Mouse (Mus musculus): ENCODE measurements around the gene Pbx4. TPM values are rescaled to one million over a fixed set of nuclear protein-coding genes. Genes with fewer than 3 reads are reported as not detected.

Gene Pbx4
- polyA plus RNA-seq, 1 experiment from 2014 or later: 62.3 TPM

- H3K9me3 ChIP-seq (ENCODE audit: control insufficient read depth, low read length): no peaks in the 10 kb centered on the region
- no peak overlapping the region for H3K27ac ChIP-seq (replicated peaks; ENCODE audit: low read depth, low read length)
- H3K4me2 ChIP-seq (ENCODE audit: low read length): peak overlapping the region; percentile 53
- H3K36me3 ChIP-seq (ENCODE audit: control insufficient read depth, insufficient read depth, low read length): no peaks in the 10 kb centered on the region
- H3K27me3 ChIP-seq (ENCODE audit: control insufficient read depth, insufficient read depth, low read length): peaks cover 82% of the 10 kb centered on the region
- 6% methylated on average over 103 of the region's 103 CpGs for WGBS
- peak; percentile 59 for ATAC-seq (ENCODE audit: low FRiP score, low TSS enrichment)
- peak; percentile 87 for DNase-seq
- H3K4me3 ChIP-seq (replicated peaks; ENCODE audit: low read depth, low read length): peak overlapping the region; percentile 38
- no peak overlapping the region; the same call in 1 of the 2 replicates for H3K9ac ChIP-seq (replicated peaks; ENCODE audit: low read length)
- H3K4me1 ChIP-seq (ENCODE audit: control insufficient read depth, insufficient read depth, low read length): no peaks in the 10 kb centered on the region
Measured at GRCm38 (mm10) chr8:69882021-69882756, 49.9 kb downstream of the Pbx4 start.

GRCm38 (mm10) chr8:69882833-69883600, 50.7 kb downstream of the Pbx4 start:
- DNase-seq: no peak
- Histone ChIP-seq H3K36me3 (ENCODE audit: control insufficient read depth, insufficient read depth, low read length) (no peaks in the 10 kb centered on the region), H3K27me3 (ENCODE audit: control insufficient read depth, insufficient read depth, low read length) (peaks cover 90% of the 10 kb centered on the region), H3K4me1 (ENCODE audit: control insufficient read depth, insufficient read depth, low read length) (peaks cover 7% of the 10 kb centered on the region; the same call in 1 of the 2 replicates), H3K9ac (replicated peaks; ENCODE audit: low read length) (no peak overlapping the region), H3K9me3 (ENCODE audit: control insufficient read depth, low read length) (no peaks in the 10 kb centered on the region), H3K4me2 (ENCODE audit: low read length) (peak overlapping the region; percentile 53), H3K4me3 (replicated peaks; ENCODE audit: low read depth, low read length) (peak overlapping the region; percentile 38), H3K27ac (replicated peaks; ENCODE audit: low read depth, low read length) (no peak overlapping the region)
- WGBS: 14% methylated on average over 52 of the region's 52 CpGs
- ATAC-seq (ENCODE audit: low FRiP score, low TSS enrichment): no peak

GRCm38 (mm10) chr8:69884141-69884540, 51.9 kb downstream of the Pbx4 start:
- Histone ChIP-seq H3K4me2 (ENCODE audit: low read length) (no peak overlapping the region), H3K4me1 (ENCODE audit: control insufficient read depth, insufficient read depth, low read length) (peaks cover 12% of the 10 kb centered on the region; the same call in 1 of the 2 replicates), H3K27ac (replicated peaks; ENCODE audit: low read depth, low read length) (no peak overlapping the region), H3K27me3 (ENCODE audit: control insufficient read depth, insufficient read depth, low read length) (peaks cover 100% of the 10 kb centered on the region), H3K4me3 (replicated peaks; ENCODE audit: low read depth, low read length) (no peak overlapping the region), H3K9me3 (ENCODE audit: control insufficient read depth, low read length) (no peaks in the 10 kb centered on the region), H3K36me3 (ENCODE audit: control insufficient read depth, insufficient read depth, low read length) (no peaks in the 10 kb centered on the region), H3K9ac (replicated peaks; ENCODE audit: low read length) (no peak overlapping the region)
- DNase-seq (no peak), ATAC-seq (ENCODE audit: low FRiP score, low TSS enrichment) (no peak)
- WGBS: 59% methylated on average over 13 of the region's 13 CpGs

- Histone ChIP-seq H3K9ac (replicated peaks; ENCODE audit: low read length) (peak within 1 kb of the TSS; percentile 3; the same call in 1 of the 2 replicates), H3K4me1 (ENCODE audit: control insufficient read depth, insufficient read depth, low read length) (peaks cover 21% of the 10 kb centered on the region; the same call in 1 of the 2 replicates), H3K9me3 (ENCODE audit: control insufficient read depth, low read length) (no peaks in the 10 kb centered on the region), H3K36me3 (ENCODE audit: control insufficient read depth, insufficient read depth, low read length) (0 out of 2 replicates have a peak, but pooled peaks cover under 1% of the 10 kb centered on the region), H3K27ac (replicated peaks; ENCODE audit: low read depth, low read length) (no peak within 1 kb of the TSS), H3K4me2 (ENCODE audit: low read length) (peak within 1 kb of the TSS; percentile 40), H3K27me3 (ENCODE audit: control insufficient read depth, insufficient read depth, low read length) (peaks cover 83% of the 10 kb centered on the region), H3K4me3 (replicated peaks; ENCODE audit: low read depth, low read length) (peak within 1 kb of the TSS; percentile 22)
- DNase-seq (peak; percentile 50), ATAC-seq (ENCODE audit: low FRiP score, low TSS enrichment) (no peak)
- under 1% methylated on average over 60 of the region's 60 CpGs for WGBS
Measured at GRCm38 (mm10) chr8:69887289-69888243, 55.3 kb downstream of the Pbx4 start, which contains the start of gene Cilp2. Gene Cilp2, minus strand, starts transcription at chr8:69887687.

- H3K27ac ChIP-seq (replicated peaks; ENCODE audit: low read depth, low read length): no peak overlapping the region
- peak overlapping the region; percentile 22 for H3K4me3 ChIP-seq (replicated peaks; ENCODE audit: low read depth, low read length)
- H3K36me3 ChIP-seq (ENCODE audit: control insufficient read depth, insufficient read depth, low read length): peaks cover 7% of the 10 kb centered on the region; the same call in 1 of the 2 replicates
- 5% methylated on average over 24 of the region's 24 CpGs for WGBS
- peaks cover 21% of the 10 kb centered on the region; the same call in 1 of the 2 replicates for H3K4me1 ChIP-seq (ENCODE audit: control insufficient read depth, insufficient read depth, low read length)
- DNase-seq (no peak), ATAC-seq (ENCODE audit: low FRiP score, low TSS enrichment) (no peak; the same call in 1 of the 2 replicates)
- peak overlapping the region; percentile 40 for H3K4me2 ChIP-seq (ENCODE audit: low read length)
- no peaks in the 10 kb centered on the region for H3K9me3 ChIP-seq (ENCODE audit: control insufficient read depth, low read length)
- 0 out of 2 replicates have a peak overlapping the region, but pooled peaks have one; percentile 3 for H3K9ac ChIP-seq (replicated peaks; ENCODE audit: low read length)
- H3K27me3 ChIP-seq (ENCODE audit: control insufficient read depth, insufficient read depth, low read length): peaks cover 75% of the 10 kb centered on the region
Measured at GRCm38 (mm10) chr8:69888244-69888866, 56.1 kb downstream of the Pbx4 start.

GRCm38 (mm10) chr8:69888902-69889301, 56.6 kb downstream of the Pbx4 start:
- Histone ChIP-seq H3K9me3 (ENCODE audit: control insufficient read depth, low read length) (no peaks in the 10 kb centered on the region), H3K9ac (replicated peaks; ENCODE audit: low read length) (no peak overlapping the region), H3K36me3 (ENCODE audit: control insufficient read depth, insufficient read depth, low read length) (peaks cover 12% of the 10 kb centered on the region; the same call in 1 of the 2 replicates), H3K4me2 (ENCODE audit: low read length) (peak overlapping the region; percentile 35), H3K27me3 (ENCODE audit: control insufficient read depth, insufficient read depth, low read length) (peaks cover 70% of the 10 kb centered on the region), H3K4me3 (replicated peaks; ENCODE audit: low read depth, low read length) (peak overlapping the region; percentile 22), H3K27ac (replicated peaks; ENCODE audit: low read depth, low read length) (no peak overlapping the region), H3K4me1 (ENCODE audit: control insufficient read depth, insufficient read depth, low read length) (peaks cover 24% of the 10 kb centered on the region; the same call in 1 of the 2 replicates)
- ATAC-seq (ENCODE audit: low FRiP score, low TSS enrichment) (no peak), DNase-seq (peak; percentile 54)
- 4% methylated on average over 32 of the region's 32 CpGs for WGBS

- ATAC-seq (ENCODE audit: low FRiP score, low TSS enrichment) (no peak), DNase-seq (peak; percentile 85)
- Histone ChIP-seq H3K4me2 (ENCODE audit: low read length) (peak overlapping the region; percentile 28; the same call in 1 of the 2 replicates), H3K4me1 (ENCODE audit: control insufficient read depth, insufficient read depth, low read length) (peaks cover 28% of the 10 kb centered on the region; the same call in 1 of the 2 replicates), H3K27ac (replicated peaks; ENCODE audit: low read depth, low read length) (no peak overlapping the region), H3K4me3 (replicated peaks; ENCODE audit: low read depth, low read length) (no peak overlapping the region), H3K9me3 (ENCODE audit: control insufficient read depth, low read length) (no peaks in the 10 kb centered on the region), H3K9ac (replicated peaks; ENCODE audit: low read length) (0 out of 2 replicates have a peak overlapping the region, but pooled peaks have one; percentile 7), H3K27me3 (ENCODE audit: control insufficient read depth, insufficient read depth, low read length) (peaks cover 50% of the 10 kb centered on the region), H3K36me3 (ENCODE audit: control insufficient read depth, insufficient read depth, low read length) (peaks cover 23% of the 10 kb centered on the region)
- WGBS: 37% methylated on average over 19 of the region's 19 CpGs
Measured at GRCm38 (mm10) chr8:69890813-69891241, 58.5 kb downstream of the Pbx4 start.
